Mouse (Mus musculus): Measurements from ENCODE around the gene Rpl10l. TPM values are rescaled to one million over a fixed set of nuclear protein-coding genes. Genes with fewer than 3 reads are reported as not detected.

The Rpl10l gene
- polyA plus RNA-seq (2012; rRNA removed): not detected in 2 replicates

DNA sequence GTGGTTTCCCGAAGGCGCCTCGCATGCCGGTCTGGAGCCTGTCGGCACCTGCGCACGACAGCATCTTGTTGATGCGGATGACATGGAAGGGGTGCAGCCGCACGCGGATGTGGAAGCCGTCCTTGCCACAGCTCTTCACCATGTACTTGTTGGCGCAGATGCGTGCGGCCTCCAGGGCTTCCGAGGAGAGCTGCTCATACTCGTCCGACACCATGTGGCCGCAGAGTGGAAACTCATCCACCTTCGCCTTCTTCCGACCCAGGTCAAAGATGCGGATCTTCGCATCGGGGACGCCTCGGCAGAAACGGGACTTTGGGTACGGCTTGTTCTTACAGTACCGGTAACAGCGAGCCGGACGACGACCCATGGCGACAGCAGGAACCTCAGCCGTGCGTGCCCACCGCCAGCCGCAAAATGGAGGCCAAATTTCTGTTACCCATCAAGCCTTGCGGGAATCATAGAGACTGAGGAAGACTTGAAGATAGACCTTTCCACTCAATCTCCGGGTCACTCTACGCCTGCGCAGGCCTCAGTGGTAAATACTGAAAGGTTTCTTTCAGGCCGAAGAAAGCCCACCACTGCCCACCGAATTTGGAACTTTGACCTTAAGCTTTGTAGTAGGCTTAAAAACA is at the start of gene Rpl10l:
Rpl10l (minus strand) TSS at position 411 of the 632 bp plus-strand sequence.

All from liver, embryonic 14 days (tissue).